Mouse (Mus musculus): Measurements from ENCODE around the gene Tmigd1. TPM values are rescaled to one million over a fixed set of nuclear protein-coding genes. Genes with fewer than 3 reads are reported as not detected.
A peak's percentile ranks its signal among the peaks of the same experiment; 100 is the strongest.
"Not testable (repeated sequence)": the region's sequence is repeated elsewhere in the genome, so short reads cannot be mapped to it uniquely, and the experiment has no call there.

Gene Tmigd1
- polyA plus RNA-seq, 1 experiment from 2014 or later, result 2.9 TPM

GRCm38 (mm10) chr11:76899758-76900738 is 1.9 kb upstream of the Tmigd1 start:
- H3K27me3 ChIP-seq, result no peaks in the 10 kb centered on the region
- H3K9ac ChIP-seq, result no peak overlapping the region
- H3K4me2 ChIP-seq, result no peak overlapping the region
- WGBS, result 59% methylated on average over 5 of the region's 5 CpGs
- no peak for ATAC-seq (ENCODE audit: insufficient number of reproducible peaks, low FRiP score, low TSS enrichment, low read depth)
- no peak overlapping the region for H3K27ac ChIP-seq
- H3K9me3 ChIP-seq, result no peaks in the 10 kb centered on the region
- no peaks in the 10 kb centered on the region for H3K36me3 ChIP-seq
- H3K4me3 ChIP-seq, result no peak overlapping the region
- H3K4me1 ChIP-seq, result no peaks in the 10 kb centered on the region

- no peak overlapping the region for H3K4me3 ChIP-seq
- no peak overlapping the region for H3K27ac ChIP-seq
- no peak overlapping the region for H3K9ac ChIP-seq
- H3K27me3 ChIP-seq, result no peaks in the 10 kb centered on the region
- 57% methylated on average over 2 of the region's 2 CpGs for WGBS
- H3K9me3 ChIP-seq, result no peaks in the 10 kb centered on the region
- no peak for ATAC-seq (ENCODE audit: insufficient number of reproducible peaks, low FRiP score, low TSS enrichment, low read depth)
- no peaks in the 10 kb centered on the region for H3K36me3 ChIP-seq
- H3K4me1 ChIP-seq, result no peaks in the 10 kb centered on the region
- no peak overlapping the region for H3K4me2 ChIP-seq
These were observed 2.4 kb downstream of the Tmigd1 start for GRCm38 (mm10) chr11:76904340-76904739.

GRCm38 (mm10) chr11:76908651-76909050 is 6.7 kb downstream of the Tmigd1 start:
- Histone ChIP-seq H3K27ac (no peak overlapping the region), H3K27me3 (no peaks in the 10 kb centered on the region), H3K9ac (no peak overlapping the region), H3K4me1 (peaks cover 15% of the 10 kb centered on the region), H3K4me3 (no peak overlapping the region), H3K9me3 (no peaks in the 10 kb centered on the region), H3K36me3 (no peaks in the 10 kb centered on the region), H3K4me2 (no peak overlapping the region)
- WGBS, result 82% methylated on average over 7 of the region's 7 CpGs
- ATAC-seq (ENCODE audit: insufficient number of reproducible peaks, low FRiP score, low TSS enrichment, low read depth), result no peak

- no peaks in the 10 kb centered on the region for H3K9me3 ChIP-seq
- WGBS, result 39% methylated on average over 3 of the region's 3 CpGs
- H3K4me2 ChIP-seq, result no peak overlapping the region
- H3K27ac ChIP-seq, result no peak overlapping the region
- H3K27me3 ChIP-seq, result no peaks in the 10 kb centered on the region
- no peak for ATAC-seq (ENCODE audit: insufficient number of reproducible peaks, low FRiP score, low TSS enrichment, low read depth)
- no peak overlapping the region for H3K9ac ChIP-seq
- peaks cover 16% of the 10 kb centered on the region for H3K4me1 ChIP-seq
- H3K4me3 ChIP-seq, result no peak overlapping the region
- H3K36me3 ChIP-seq, result no peaks in the 10 kb centered on the region
These were observed 9.5 kb downstream of the Tmigd1 start for GRCm38 (mm10) chr11:76911325-76912054.

- Histone ChIP-seq H3K9me3 (no peaks in the 10 kb centered on the region), H3K4me1 (peaks cover 21% of the 10 kb centered on the region), H3K27me3 (no peaks in the 10 kb centered on the region), H3K27ac (0 out of 2 replicates have a peak overlapping the region, but pooled peaks have one; percentile 35), H3K4me2 (no peak overlapping the region), H3K9ac (no peak overlapping the region), H3K4me3 (no peak overlapping the region), H3K36me3 (no peaks in the 10 kb centered on the region)
- ATAC-seq (ENCODE audit: insufficient number of reproducible peaks, low FRiP score, low TSS enrichment, low read depth), result no peak
- 19% methylated on average over 7 of the region's 7 CpGs for WGBS
These were observed 10.1 kb downstream of the Tmigd1 start for GRCm38 (mm10) chr11:76912055-76912395.

- Histone ChIP-seq H3K9ac (no peak overlapping the region), H3K9me3 (no peaks in the 10 kb centered on the region), H3K4me2 (no peak overlapping the region), H3K27me3 (no peaks in the 10 kb centered on the region), H3K36me3 (no peaks in the 10 kb centered on the region), H3K4me3 (no peak overlapping the region), H3K4me1 (peaks cover 23% of the 10 kb centered on the region), H3K27ac (no peak overlapping the region)
- 62% methylated on average over 7 of the region's 7 CpGs for WGBS
- no peak for ATAC-seq (ENCODE audit: insufficient number of reproducible peaks, low FRiP score, low TSS enrichment, low read depth)
These were observed 12.4 kb downstream of the Tmigd1 start for GRCm38 (mm10) chr11:76914366-76914765.

- Histone ChIP-seq H3K4me1 (peaks cover 17% of the 10 kb centered on the region), H3K27ac (no peak overlapping the region; the same call in none of the 2 replicates)
- ATAC-seq (ENCODE audit: insufficient number of reproducible peaks, low FRiP score, low TSS enrichment, low read depth), result no peak
These were observed 14.7 kb downstream of the Tmigd1 start for GRCm38 (mm10) chr11:76916539-76917229.

GRCm38 (mm10) chr11:76917230-76917548 is 15.2 kb downstream of the Tmigd1 start:
- Histone ChIP-seq H3K27ac (no peak overlapping the region; the same call in 1 of the 2 replicates), H3K9ac (no peak overlapping the region), H3K4me2 (0 out of 2 replicates have a peak overlapping the region, but pooled peaks have one; percentile 10), H3K4me1 (peaks cover 12% of the 10 kb centered on the region), H3K9me3 (no peaks in the 10 kb centered on the region), H3K36me3 (no peaks in the 10 kb centered on the region), H3K4me3 (no peak overlapping the region), H3K27me3 (no peaks in the 10 kb centered on the region)
- ATAC-seq (ENCODE audit: insufficient number of reproducible peaks, low FRiP score, low TSS enrichment, low read depth), result no peak
- 45% methylated on average over 3 of the region's 3 CpGs for WGBS

More at GRCm38 (mm10) chr11:76916539-76917229, 14.7 kb downstream of the Tmigd1 start:
- Histone ChIP-seq H3K36me3 (no peaks in the 10 kb centered on the region), H3K9ac (no peak overlapping the region), H3K27me3 (no peaks in the 10 kb centered on the region), H3K4me3 (no peak overlapping the region), H3K4me2 (0 out of 2 replicates have a peak overlapping the region, but pooled peaks have one; percentile 10), H3K9me3 (no peaks in the 10 kb centered on the region)
- 27% methylated on average over 13 of the region's 13 CpGs for WGBS

GRCm38 (mm10) chr11:76920607-76921006 is 18.6 kb downstream of the Tmigd1 start:
- no peak overlapping the region for H3K4me2 ChIP-seq
- H3K27me3 ChIP-seq, result no peaks in the 10 kb centered on the region
- H3K27ac ChIP-seq, result no peak overlapping the region
- H3K4me3 ChIP-seq, result no peak overlapping the region
- no peak for ATAC-seq (ENCODE audit: insufficient number of reproducible peaks, low FRiP score, low TSS enrichment, low read depth)
- H3K9ac ChIP-seq, result no peak overlapping the region
- WGBS, result 74% methylated on average over 1 of the region's 1 CpGs
- H3K9me3 ChIP-seq, result no peaks in the 10 kb centered on the region
- peaks cover 9% of the 10 kb centered on the region for H3K4me1 ChIP-seq
- no peaks in the 10 kb centered on the region for H3K36me3 ChIP-seq

GRCm38 (mm10) chr11:76924759-76925236 is 22.8 kb downstream of the Tmigd1 start, which contains the start of gene Blmh:
Gene Blmh, plus strand, starts transcription at chr11:76924809.
- no peaks in the 10 kb centered on the region for H3K4me1 ChIP-seq
- ATAC-seq (ENCODE audit: insufficient number of reproducible peaks, low FRiP score, low TSS enrichment, low read depth), result no peak
- no peaks in the 10 kb centered on the region for H3K9me3 ChIP-seq
- H3K4me2 ChIP-seq, result no peak within 1 kb of the TSS
- no peak within 1 kb of the TSS for H3K4me3 ChIP-seq
- no peaks in the 10 kb centered on the region for H3K36me3 ChIP-seq
- H3K9ac ChIP-seq, result no peak within 1 kb of the TSS
- WGBS, result 66% methylated on average over 6 of the region's 6 CpGs
- H3K27me3 ChIP-seq, result no peaks in the 10 kb centered on the region
- H3K27ac ChIP-seq, result no peak within 1 kb of the TSS; the same call in 1 of the 2 replicates

GRCm38 (mm10) chr11:76928586-76928985 is 26.6 kb downstream of the Tmigd1 start:
- not testable (repeated sequence) for H3K4me3 ChIP-seq; H3K27ac ChIP-seq; H3K9ac ChIP-seq; H3K4me2 ChIP-seq; H3K27me3 ChIP-seq; H3K36me3 ChIP-seq; ATAC-seq (ENCODE audit: insufficient number of reproducible peaks, low FRiP score, low TSS enrichment, low read depth); H3K9me3 ChIP-seq; H3K4me1 ChIP-seq
- WGBS, result 74% methylated on average over 8 of the region's 8 CpGs

Measured in limb, embryonic 15.5 days (tissue).